Mouse (Mus musculus) heart, adult 2 months (tissue): ENCODE results near the gene Arid4b.

Experiments used
- CTCF ChIP-seq: fragments of 200-600 bp; IDR thresholded peaks from 2 replicates; pipeline ENCODE4 v1.8.1; 2022; ENCODE audit warnings: antibody characterized with exemption, mild to moderate bottlenecking, moderate library complexity
- EP300 ChIP-seq: fragments of 200-500 bp; IDR thresholded peaks from 2 replicates; pipeline ENCODE4 v1.6.1; 2011; ENCODE audit warnings: low read depth, low read length, control low read depth; ENCODE audit not compliant: insufficient read depth
- POLR2A ChIP-seq: fragments of 200-500 bp; IDR thresholded peaks from 2 replicates; pipeline ENCODE4 v1.6.1; 2011; ENCODE audit warnings: mild to moderate bottlenecking, low read depth, low read length, control low read depth; ENCODE audit not compliant: insufficient read depth

DNA sequence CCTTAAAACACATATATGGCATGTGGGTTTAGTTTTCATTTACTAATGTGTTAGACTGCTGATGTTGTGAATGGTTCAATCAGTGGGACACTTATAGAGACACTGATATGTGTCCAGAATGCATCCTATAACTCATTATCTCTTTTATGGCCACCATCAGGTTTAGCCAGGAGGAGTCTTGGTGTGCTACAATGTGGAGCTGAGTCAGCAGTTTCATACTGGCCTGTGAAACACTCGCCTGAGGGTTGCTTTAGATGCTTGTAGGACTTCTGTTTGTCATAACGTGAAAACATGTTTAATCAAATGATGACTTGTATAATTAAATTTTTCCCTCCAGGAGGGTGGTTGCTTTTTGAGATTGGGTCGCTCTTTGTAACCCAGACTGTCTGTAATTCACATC, 116.6 kb downstream of the Arid4b start:
- TF ChIP-seq CTCF = no peak
- TF ChIP-seq POLR2A = no peak
- no peak for TF ChIP-seq EP300
